ENCODE assay signal across 9 mouse cellular contexts in genomic region chr16:44633059-44633667, GRCm38 (mm10).
A peak's percentile ranks its signal among the peaks of the same experiment; 100 is the strongest.
DNase-seq lines count a peak whose midpoint lies in the region; ATAC-seq and TF ChIP-seq lines count a peak whose summit lies in the region.
"Had no signal": no experiment of that assay in that cellular context is flagged by ENCODE, and none has a peak within 500 bp of the region (broad histone marks: within the 10 kb centered on the region; RNA-seq: fewer than 3 reads in every experiment).

No protein-coding gene starts in this region.

- H3K9ac ChIP-seq in lung, embryonic 16.5 days (ENCODE audit: low read length): 0 out of 2 replicates have a peak overlapping the region, but pooled peaks have one; percentile 37
- no peak overlapping the region for H3K9ac ChIP-seq in intestine, postnatal 0 days (ENCODE audit: low read depth, low read length)
- H3K9ac ChIP-seq in stomach, embryonic 15.5 days: no peak overlapping the region

- 37% methylated on average over 9 of the region's 9 CpGs for WGBS in lung, embryonic 16.5 days
- WGBS in intestine, postnatal 0 days: 61% methylated on average over 9 of the region's 9 CpGs
- WGBS in stomach, embryonic 15.5 days: 37% methylated on average over 9 of the region's 9 CpGs

- H3K4me3 ChIP-seq in lung, embryonic 16.5 days (ENCODE audit: low read length): no peak overlapping the region
- H3K4me3 ChIP-seq in intestine, postnatal 0 days (ENCODE audit: low read depth, low read length): no peak overlapping the region
- H3K4me3 ChIP-seq in stomach, embryonic 15.5 days (replicated peaks): no peak overlapping the region
- H3K4me3 ChIP-seq: erythroblast, embryonic 14.5 days had no signal

- peaks cover 39% of the 10 kb centered on the region for H3K4me1 ChIP-seq in lung, embryonic 16.5 days (replicated peaks; ENCODE audit: control insufficient read depth, insufficient read depth, low read length)
- H3K4me1 ChIP-seq in intestine, postnatal 0 days (replicated peaks; ENCODE audit: control insufficient read depth, insufficient read depth, low read length): no peaks in the 10 kb centered on the region
- H3K4me1 ChIP-seq in stomach, embryonic 15.5 days: peaks cover 22% of the 10 kb centered on the region

- H3K9me3 ChIP-seq in lung, embryonic 16.5 days (ENCODE audit: control insufficient read depth, low read length): no peaks in the 10 kb centered on the region
- no peaks in the 10 kb centered on the region for H3K9me3 ChIP-seq in intestine, postnatal 0 days (ENCODE audit: control insufficient read depth)
- H3K9me3 ChIP-seq in stomach, embryonic 15.5 days: no peaks in the 10 kb centered on the region

- TF ChIP-seq CTCF in intestine, postnatal 0 days (IDR thresholded peaks at IDR 0.05; ENCODE audit: low read depth): no peak

- H3K4me2 ChIP-seq in lung, embryonic 16.5 days (ENCODE audit: low read depth, low read length): peak overlapping the region; percentile 30; the same call in 1 of the 2 replicates
- H3K4me2 ChIP-seq in intestine, postnatal 0 days (replicated peaks; ENCODE audit: low read depth): 0 out of 2 replicates have a peak overlapping the region, but pooled peaks have one; percentile 13
- H3K4me2 ChIP-seq in stomach, embryonic 15.5 days: 0 out of 2 replicates have a peak overlapping the region, but pooled peaks have one; percentile 8

- H3K27me3 ChIP-seq in lung, embryonic 16.5 days (ENCODE audit: control insufficient read depth, insufficient read depth, low read depth, low read length): no peaks in the 10 kb centered on the region
- H3K27me3 ChIP-seq in intestine, postnatal 0 days (replicated peaks; ENCODE audit: control insufficient read depth, insufficient read depth, low read length): no peaks in the 10 kb centered on the region
- H3K27me3 ChIP-seq in stomach, embryonic 15.5 days (replicated peaks): no peaks in the 10 kb centered on the region

- peak overlapping the region; percentile 80 for H3K27ac ChIP-seq in lung, embryonic 16.5 days (ENCODE audit: low read length)
- no peak overlapping the region for H3K27ac ChIP-seq in intestine, postnatal 0 days (ENCODE audit: low read depth, low read length)
- H3K27ac ChIP-seq in stomach, embryonic 15.5 days: peak overlapping the region; percentile 86

- no peaks in the 10 kb centered on the region for H3K36me3 ChIP-seq in lung, embryonic 16.5 days (ENCODE audit: control insufficient read depth, insufficient read depth, low read length)
- H3K36me3 ChIP-seq in intestine, postnatal 0 days (ENCODE audit: control insufficient read depth, insufficient read depth): no peaks in the 10 kb centered on the region
- no peaks in the 10 kb centered on the region for H3K36me3 ChIP-seq in stomach, embryonic 15.5 days

- DNase-seq in cerebellum, adult 9-11 months: peak; percentile 54
- DNase-seq in cerebellum, postnatal 4 days (ENCODE audit: low spot score in 2 of 2): no peak
- DNase-seq in lung, postnatal 14 days: no peak
- no peak for DNase-seq in urinary bladder, postnatal 4 days (ENCODE audit: low spot score in 2 of 2)
- no peak for DNase-seq in spleen, postnatal 4 days (ENCODE audit: low spot score in 2 of 2)

- no peak for ATAC-seq in lung, embryonic 16.5 days (ENCODE audit: low read depth)
- no peak for ATAC-seq in intestine, postnatal 0 days
- ATAC-seq in stomach, embryonic 15.5 days (ENCODE audit: insufficient read depth, low FRiP score, low read depth): peak; percentile 32; the same call in 1 of the 2 replicates
